Mouse (Mus musculus): ENCODE measurements around the gene Foxa2. TPM values are rescaled to one million over a fixed set of nuclear protein-coding genes. Genes with fewer than 3 reads are reported as not detected.

Foxa2 gene
- polyA plus RNA-seq, 1 experiment from 2014 or later, result 0.63 TPM

DNA sequence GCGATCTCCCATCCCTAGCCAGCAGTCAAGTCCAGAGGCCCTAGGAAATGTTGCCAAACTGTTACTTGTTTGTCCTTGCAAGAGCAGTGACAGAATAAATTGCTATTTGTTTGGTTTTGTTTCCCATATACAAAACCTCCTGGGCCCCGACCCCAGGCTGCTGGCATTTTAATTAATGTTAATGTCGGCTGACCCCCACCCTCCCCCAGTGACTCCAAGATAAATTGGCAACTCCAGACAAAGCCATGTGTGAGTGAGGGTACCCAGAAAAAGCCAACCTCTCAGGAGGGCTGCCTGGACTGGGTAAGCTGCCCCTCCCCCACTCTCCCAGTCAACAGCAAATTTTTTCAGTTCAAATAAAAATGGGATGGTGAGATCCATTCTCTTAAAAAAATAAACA is 26.6 kb downstream of the Foxa2 start:
- Histone ChIP-seq H3K9ac (ENCODE audit: low read length) (no peak overlapping the region), H3K4me3 (ENCODE audit: low read length) (no peak overlapping the region), H3K36me3 (ENCODE audit: control insufficient read depth, insufficient read depth) (no peaks in the 10 kb centered on the region), H3K9me3 (replicated peaks; ENCODE audit: control insufficient read depth, low read length) (no peaks in the 10 kb centered on the region), H3K4me1 (ENCODE audit: control insufficient read depth, insufficient read depth, low read length) (no peaks in the 10 kb centered on the region), H3K27ac (ENCODE audit: low read length) (no peak overlapping the region), H3K4me2 (ENCODE audit: low read depth, low read length) (no peak overlapping the region), H3K27me3 (ENCODE audit: control insufficient read depth, insufficient read depth, low read length) (peaks cover 28% of the 10 kb centered on the region)
- ATAC-seq (replicated peaks; ENCODE audit: extremely low read depth, insufficient read depth, low FRiP score), result no peak
- WGBS, result 25% methylated on average over 3 of the region's 3 CpGs

GRCm38 (mm10) chr2:148017782-148018690 is 28.7 kb downstream of the Foxa2 start:
- Histone ChIP-seq H3K27ac (ENCODE audit: low read length) (no peak overlapping the region), H3K9me3 (replicated peaks; ENCODE audit: control insufficient read depth, low read length) (no peaks in the 10 kb centered on the region), H3K9ac (ENCODE audit: low read length) (no peak overlapping the region), H3K4me2 (ENCODE audit: low read depth, low read length) (no peak overlapping the region), H3K36me3 (ENCODE audit: control insufficient read depth, insufficient read depth) (no peaks in the 10 kb centered on the region), H3K27me3 (ENCODE audit: control insufficient read depth, insufficient read depth, low read length) (peaks cover 13% of the 10 kb centered on the region), H3K4me3 (ENCODE audit: low read length) (no peak overlapping the region), H3K4me1 (ENCODE audit: control insufficient read depth, insufficient read depth, low read length) (no peaks in the 10 kb centered on the region)
- WGBS, result 68% methylated on average over 8 of the region's 8 CpGs
- no peak for ATAC-seq (replicated peaks; ENCODE audit: extremely low read depth, insufficient read depth, low FRiP score)

GRCm38 (mm10) chr2:148013382-148013781 is 33.4 kb downstream of the Foxa2 start:
- H3K9ac ChIP-seq (ENCODE audit: low read length), result no peak overlapping the region
- WGBS, result 37% methylated on average over 3 of the region's 3 CpGs
- no peaks in the 10 kb centered on the region for H3K9me3 ChIP-seq (replicated peaks; ENCODE audit: control insufficient read depth, low read length)
- no peaks in the 10 kb centered on the region for H3K36me3 ChIP-seq (ENCODE audit: control insufficient read depth, insufficient read depth)
- ATAC-seq (replicated peaks; ENCODE audit: extremely low read depth, insufficient read depth, low FRiP score), result no peak
- H3K4me2 ChIP-seq (ENCODE audit: low read depth, low read length), result no peak overlapping the region
- H3K27ac ChIP-seq (ENCODE audit: low read length), result no peak overlapping the region
- H3K27me3 ChIP-seq (ENCODE audit: control insufficient read depth, insufficient read depth, low read length), result no peaks in the 10 kb centered on the region
- no peaks in the 10 kb centered on the region for H3K4me1 ChIP-seq (ENCODE audit: control insufficient read depth, insufficient read depth, low read length)
- no peak overlapping the region for H3K4me3 ChIP-seq (ENCODE audit: low read length)

- no peaks in the 10 kb centered on the region for H3K9me3 ChIP-seq (replicated peaks; ENCODE audit: control insufficient read depth, low read length)
- H3K36me3 ChIP-seq (ENCODE audit: control insufficient read depth, insufficient read depth), result no peaks in the 10 kb centered on the region
- no peak overlapping the region for H3K4me3 ChIP-seq (ENCODE audit: low read length)
- H3K27ac ChIP-seq (ENCODE audit: low read length), result no peak overlapping the region
- WGBS, result 86% methylated on average over 4 of the region's 4 CpGs
- H3K9ac ChIP-seq (ENCODE audit: low read length), result no peak overlapping the region
- no peaks in the 10 kb centered on the region for H3K4me1 ChIP-seq (ENCODE audit: control insufficient read depth, insufficient read depth, low read length)
- H3K4me2 ChIP-seq (ENCODE audit: low read depth, low read length), result no peak overlapping the region
- ATAC-seq (replicated peaks; ENCODE audit: extremely low read depth, insufficient read depth, low FRiP score), result no peak
- no peaks in the 10 kb centered on the region for H3K27me3 ChIP-seq (ENCODE audit: control insufficient read depth, insufficient read depth, low read length)
Observed at GRCm38 (mm10) chr2:148009049-148009448, 37.7 kb downstream of the Foxa2 start.

DNA sequence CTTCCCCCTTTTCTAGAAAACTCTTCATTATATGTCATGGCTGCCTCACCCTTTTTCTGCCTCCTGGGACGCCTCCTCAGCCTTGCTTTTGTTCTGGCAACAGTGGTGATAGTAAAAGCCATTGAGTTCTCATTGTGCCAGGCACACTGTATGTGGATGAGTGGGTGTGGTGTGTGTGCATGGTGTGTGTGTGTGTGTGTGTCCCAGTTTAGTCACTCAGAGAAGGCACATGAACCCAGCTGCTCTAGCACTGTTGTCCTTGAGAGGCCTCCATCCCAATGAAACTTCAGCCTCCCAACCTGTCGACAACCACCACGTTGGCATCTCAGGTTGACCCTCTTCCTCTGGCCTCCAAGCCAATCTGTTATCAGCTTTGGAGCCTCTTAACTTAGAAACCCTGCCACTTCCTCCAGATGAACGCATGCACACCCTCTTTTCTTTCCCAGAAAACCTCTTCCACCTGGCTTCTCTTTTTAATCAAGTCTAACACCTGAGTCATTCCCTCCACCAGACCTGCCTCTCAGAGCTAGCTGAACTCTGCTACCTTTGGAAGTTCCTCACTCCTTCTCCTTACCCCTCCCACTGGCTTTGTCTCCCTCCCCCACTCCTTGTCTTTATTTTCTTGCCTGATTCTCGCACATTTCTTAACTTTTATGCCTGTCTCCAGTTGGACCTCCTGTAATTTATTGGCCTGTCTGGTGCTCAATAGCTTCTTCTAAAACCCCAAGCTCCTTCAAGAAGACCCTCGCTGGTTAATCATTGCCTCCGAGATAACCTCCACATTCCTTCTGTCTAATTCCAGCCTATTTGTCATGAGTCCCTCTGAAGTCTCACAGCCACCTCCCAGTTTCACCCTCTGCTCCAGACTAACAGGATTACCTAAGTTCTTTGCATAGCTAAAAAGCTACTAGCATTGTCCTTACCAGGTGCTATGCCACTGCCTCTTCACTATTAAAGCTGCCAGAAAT is 41.9 kb downstream of the Foxa2 start:
- Histone ChIP-seq H3K4me3 (ENCODE audit: low read length) (no peak overlapping the region), H3K27me3 (ENCODE audit: control insufficient read depth, insufficient read depth, low read length) (no peaks in the 10 kb centered on the region), H3K9ac (ENCODE audit: low read length) (no peak overlapping the region), H3K36me3 (ENCODE audit: control insufficient read depth, insufficient read depth) (no peaks in the 10 kb centered on the region), H3K9me3 (replicated peaks; ENCODE audit: control insufficient read depth, low read length) (no peaks in the 10 kb centered on the region), H3K27ac (ENCODE audit: low read length) (no peak overlapping the region), H3K4me2 (ENCODE audit: low read depth, low read length) (no peak overlapping the region), H3K4me1 (ENCODE audit: control insufficient read depth, insufficient read depth, low read length) (no peaks in the 10 kb centered on the region)
- no peak for ATAC-seq (replicated peaks; ENCODE audit: extremely low read depth, insufficient read depth, low FRiP score)
- WGBS, result 50% methylated on average over 7 of the region's 7 CpGs

DNA sequence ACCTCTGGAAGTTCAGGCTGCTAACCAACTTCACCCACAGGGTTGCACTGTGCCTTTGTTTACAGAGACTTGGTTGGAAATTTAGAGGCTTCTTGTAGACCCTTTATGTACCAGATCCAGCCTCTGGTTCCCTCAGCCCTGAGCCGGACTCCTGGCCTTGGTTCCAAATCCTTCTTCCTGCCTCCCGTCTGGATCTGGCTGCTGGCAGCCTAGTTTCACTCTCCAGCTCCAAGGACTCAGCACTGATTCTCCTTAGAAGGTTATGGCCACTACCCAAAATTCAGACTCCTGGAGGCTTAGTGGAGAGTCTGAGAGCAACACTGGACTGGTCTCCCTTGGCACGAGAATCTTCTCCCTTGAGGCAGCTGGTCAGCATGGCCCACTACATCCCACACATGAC is 43.3 kb downstream of the Foxa2 start:
- H3K27me3 ChIP-seq (ENCODE audit: control insufficient read depth, insufficient read depth, low read length), result no peaks in the 10 kb centered on the region
- no peaks in the 10 kb centered on the region for H3K9me3 ChIP-seq (replicated peaks; ENCODE audit: control insufficient read depth, low read length)
- no peaks in the 10 kb centered on the region for H3K36me3 ChIP-seq (ENCODE audit: control insufficient read depth, insufficient read depth)
- no peak overlapping the region for H3K27ac ChIP-seq (ENCODE audit: low read length)
- H3K4me3 ChIP-seq (ENCODE audit: low read length), result no peak overlapping the region
- no peaks in the 10 kb centered on the region for H3K4me1 ChIP-seq (ENCODE audit: control insufficient read depth, insufficient read depth, low read length)
- WGBS, result 73% methylated on average over 3 of the region's 3 CpGs
- no peak overlapping the region for H3K4me2 ChIP-seq (ENCODE audit: low read depth, low read length)
- no peak overlapping the region for H3K9ac ChIP-seq (ENCODE audit: low read length)
- no peak for ATAC-seq (replicated peaks; ENCODE audit: extremely low read depth, insufficient read depth, low FRiP score)

DNA sequence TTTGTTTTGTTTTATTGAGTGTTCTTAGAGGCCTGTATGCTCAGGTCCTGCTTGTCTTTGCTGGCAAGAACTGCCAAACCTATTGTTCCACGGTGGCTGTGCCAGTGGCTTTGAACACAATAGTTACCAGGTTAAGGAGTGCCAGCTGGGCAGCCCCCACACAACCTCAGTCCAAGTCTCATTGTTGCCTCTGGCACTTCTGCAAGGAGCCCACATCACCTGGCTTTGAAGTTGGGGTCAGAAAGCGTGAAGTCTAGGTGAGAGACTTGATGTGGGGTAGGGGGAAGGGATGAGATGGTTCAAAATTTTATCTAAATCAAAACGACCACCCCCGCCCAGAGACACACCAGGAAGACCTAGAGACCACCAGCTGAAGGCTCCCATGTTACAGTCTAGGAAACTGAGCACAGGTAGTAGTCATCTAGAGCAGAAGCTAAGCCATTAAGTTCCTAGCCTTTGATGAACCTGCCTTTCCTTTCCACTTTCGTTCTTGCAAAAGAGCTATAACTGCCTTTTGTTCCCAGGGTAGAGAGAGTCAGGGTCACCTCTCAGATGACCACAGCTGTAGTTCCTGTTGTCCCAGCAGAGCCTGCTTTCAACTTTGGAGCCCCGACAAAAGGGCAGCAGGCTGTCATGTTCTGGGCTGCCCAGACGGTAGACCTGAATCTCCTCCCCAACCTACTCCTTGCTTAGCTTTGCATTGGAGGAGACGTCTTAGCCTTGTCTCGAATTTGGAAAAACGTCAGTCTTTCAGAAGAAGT is 48.4 kb downstream of the Foxa2 start:
- 62% methylated on average over 10 of the region's 10 CpGs for WGBS
- no peak overlapping the region for H3K4me2 ChIP-seq (ENCODE audit: low read depth, low read length)
- no peak overlapping the region for H3K4me3 ChIP-seq (ENCODE audit: low read length)
- no peaks in the 10 kb centered on the region for H3K4me1 ChIP-seq (ENCODE audit: control insufficient read depth, insufficient read depth, low read length)
- H3K27me3 ChIP-seq (ENCODE audit: control insufficient read depth, insufficient read depth, low read length), result no peaks in the 10 kb centered on the region
- H3K27ac ChIP-seq (ENCODE audit: low read length), result no peak overlapping the region
- H3K9me3 ChIP-seq (replicated peaks; ENCODE audit: control insufficient read depth, low read length), result no peaks in the 10 kb centered on the region
- no peaks in the 10 kb centered on the region for H3K36me3 ChIP-seq (ENCODE audit: control insufficient read depth, insufficient read depth)
- no peak for ATAC-seq (replicated peaks; ENCODE audit: extremely low read depth, insufficient read depth, low FRiP score)
- H3K9ac ChIP-seq (ENCODE audit: low read length), result no peak overlapping the region

- no peaks in the 10 kb centered on the region for H3K4me1 ChIP-seq (ENCODE audit: control insufficient read depth, insufficient read depth, low read length)
- no peak overlapping the region for H3K27ac ChIP-seq (ENCODE audit: low read length)
- H3K9ac ChIP-seq (ENCODE audit: low read length), result no peak overlapping the region
- no peak overlapping the region for H3K4me3 ChIP-seq (ENCODE audit: low read length)
- no peaks in the 10 kb centered on the region for H3K36me3 ChIP-seq (ENCODE audit: control insufficient read depth, insufficient read depth)
- no peak for ATAC-seq (replicated peaks; ENCODE audit: extremely low read depth, insufficient read depth, low FRiP score)
- H3K27me3 ChIP-seq (ENCODE audit: control insufficient read depth, insufficient read depth, low read length), result no peaks in the 10 kb centered on the region
- no peaks in the 10 kb centered on the region for H3K9me3 ChIP-seq (replicated peaks; ENCODE audit: control insufficient read depth, low read length)
- H3K4me2 ChIP-seq (ENCODE audit: low read depth, low read length), result no peak overlapping the region
Observed at GRCm38 (mm10) chr2:147996781-147997180, 50.0 kb downstream of the Foxa2 start.
